Mouse (Mus musculus) c-Kit-positive CD71-negative TER-119-negative erythroid progenitor cells, embryonic 14.5 days (primary cell): ENCODE results near the gene Caprin2.

Experiments
- DNase-seq: peaks from one replicate; pipeline ENCODE4 v3.0.0-alpha.2; 2013; ENCODE audit warnings: low read depth

Gene Caprin2

GRCm38 (mm10) chr6:148838460-148838859 lies 57.6 kb downstream of the Caprin2 start:
- DNase-seq: no peak

GRCm38 (mm10) chr6:148831728-148832121 lies 64.3 kb downstream of the Caprin2 start:
- DNase-seq: no peak

GRCm38 (mm10) chr6:148830748-148831727 lies 65.0 kb downstream of the Caprin2 start, which contains the start of gene Ipo8:
Ipo8 (minus strand) TSS chr6:148831467.
- peak; percentile 86 for DNase-seq

- no peak for DNase-seq
These were observed 65.7 kb downstream of the Caprin2 start for GRCm38 (mm10) chr6:148830355-148830747.

GRCm38 (mm10) chr6:148826119-148826518 lies 69.9 kb downstream of the Caprin2 start:
- no peak for DNase-seq

GRCm38 (mm10) chr6:148818624-148819343 lies 77.3 kb downstream of the Caprin2 start:
- no peak for DNase-seq

- DNase-seq: no peak
These were observed 79.3 kb downstream of the Caprin2 start for GRCm38 (mm10) chr6:148816751-148817150.

GRCm38 (mm10) chr6:148811117-148811516 lies 84.9 kb downstream of the Caprin2 start:
- DNase-seq: no peak

- no peak for DNase-seq
These were observed 96.3 kb downstream of the Caprin2 start for GRCm38 (mm10) chr6:148799773-148800172.

- DNase-seq: no peak
These were observed 100.9 kb downstream of the Caprin2 start for GRCm38 (mm10) chr6:148795145-148795544.
